Mouse (Mus musculus) ES-Bruce4 (cell line): Measurements from ENCODE around the gene Arih2. TPM values are rescaled to one million over a fixed set of nuclear protein-coding genes. Genes with fewer than 3 reads are reported as not detected.

Experiments used
- H3K27ac ChIP-seq: 2 replicates; pipeline ENCODE4 v1.5.1; 2012; ENCODE audit warnings: low read length, inconsistent platforms; ENCODE audit not compliant: insufficient read depth
- H3K27me3 ChIP-seq: 2 replicates; pipeline ENCODE4 v1.6.1; 2012; ENCODE audit warnings: mild to moderate bottlenecking, low read length, inconsistent platforms; ENCODE audit not compliant: control insufficient read depth, poor library complexity, insufficient read depth, severe bottlenecking
- H3K36me3 ChIP-seq: 2 replicates; pipeline ENCODE4 v1.6.1; 2012; ENCODE audit warnings: inconsistent platforms, mild to moderate bottlenecking, low read length, moderate library complexity; ENCODE audit not compliant: control insufficient read depth, poor library complexity, insufficient read depth, severe bottlenecking
- H3K4me1 ChIP-seq: one replicate; pipeline ENCODE4 v1.8.1; 2011; ENCODE audit warnings: low read length; ENCODE audit not compliant: control insufficient read depth, insufficient read depth
- H3K4me3 ChIP-seq: 2 replicates; pipeline ENCODE4 v1.5.1; 2011; ENCODE audit warnings: low read depth, mild to moderate bottlenecking, low read length
- H3K9ac ChIP-seq: 2 replicates; pipeline ENCODE4 v1.6.1; 2012; ENCODE audit warnings: low read depth, mild to moderate bottlenecking, inconsistent platforms; ENCODE audit not compliant: poor library complexity, severe bottlenecking
- H3K9me3 ChIP-seq: replicated peaks from 2 replicates; pipeline ENCODE4 v1.6.1; 2012; ENCODE audit warnings: mild to moderate bottlenecking, low read length, inconsistent platforms; ENCODE audit not compliant: control insufficient read depth, poor library complexity, insufficient read depth, severe bottlenecking
- CTCF ChIP-seq: IDR thresholded peaks from one replicate; pipeline ENCODE4 v1.8.1; 2011; ENCODE audit warnings: low read depth, low read length
- EP300 ChIP-seq: IDR thresholded peaks from 2 replicates; pipeline ENCODE4 v1.6.1; 2011; ENCODE audit warnings: low read depth, low read length; ENCODE audit not compliant: insufficient read depth
- POLR2A ChIP-seq: IDR thresholded peaks from one replicate; pipeline ENCODE4 v1.8.1; 2011; ENCODE audit warnings: low read length; ENCODE audit not compliant: insufficient read depth
- polyA plus RNA-seq: library from polyadenylated mRNA; stranded (reverse); fragments of >200 nt; gene quantifications from 2 replicates; pipeline ENCODE4 v1.2.4, GENCODE M21; 2011; ENCODE audit warnings: low read depth; ENCODE audit not compliant: missing spikeins, insufficient read depth, insufficient read length

Arih2 gene
- polyA plus RNA-seq, 1 experiment, result 131 TPM

DNA sequence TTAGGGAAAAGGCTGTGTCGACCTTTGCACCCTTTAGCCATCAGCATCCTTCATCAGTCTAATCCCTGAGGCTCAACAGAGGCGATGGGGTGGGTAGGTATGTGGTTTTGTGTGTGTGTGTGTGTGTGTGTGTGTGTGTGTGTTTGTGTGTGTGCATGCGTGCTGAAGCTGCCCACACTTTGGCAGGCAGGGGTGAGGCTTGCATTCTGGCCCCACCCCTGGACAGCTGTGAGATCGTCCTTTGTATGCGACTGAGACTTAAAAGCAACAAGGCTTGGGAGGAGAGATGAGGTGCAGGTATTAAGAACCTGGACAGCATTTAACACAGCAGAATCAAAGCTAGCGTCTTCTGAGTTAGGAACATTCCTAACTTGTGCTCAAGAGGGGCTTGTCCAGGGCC is 72.2 kb downstream of the Arih2 start:
- no peak overlapping the region for H3K4me3 ChIP-seq
- peaks cover 8% of the 10 kb centered on the region for H3K36me3 ChIP-seq
- H3K4me1 ChIP-seq, result peaks cover 15% of the 10 kb centered on the region
- H3K27me3 ChIP-seq, result no peaks in the 10 kb centered on the region
- no peaks in the 10 kb centered on the region for H3K9me3 ChIP-seq
- H3K9ac ChIP-seq, result no peak overlapping the region
- no peak for TF ChIP-seq EP300
- no peak for TF ChIP-seq CTCF
- TF ChIP-seq POLR2A, result no peak
- no peak overlapping the region for H3K27ac ChIP-seq

- H3K9ac ChIP-seq, result no peak overlapping the region
- peaks cover 15% of the 10 kb centered on the region for H3K4me1 ChIP-seq
- no peaks in the 10 kb centered on the region for H3K27me3 ChIP-seq
- TF ChIP-seq EP300 (no peak), POLR2A (no peak), CTCF (no peak)
- peaks cover 13% of the 10 kb centered on the region for H3K36me3 ChIP-seq
- H3K27ac ChIP-seq, result no peak overlapping the region
- H3K9me3 ChIP-seq, result no peaks in the 10 kb centered on the region
- no peak overlapping the region for H3K4me3 ChIP-seq
These were observed 73.6 kb downstream of the Arih2 start for GRCm38 (mm10) chr9:108575321-108576297.

GRCm38 (mm10) chr9:108574921-108575320 is 74.3 kb downstream of the Arih2 start:
- Histone ChIP-seq H3K27ac (no peak overlapping the region), H3K27me3 (no peaks in the 10 kb centered on the region), H3K9me3 (no peaks in the 10 kb centered on the region), H3K4me3 (no peak overlapping the region), H3K9ac (no peak overlapping the region), H3K36me3 (peaks cover 13% of the 10 kb centered on the region), H3K4me1 (peaks cover 15% of the 10 kb centered on the region)
- TF ChIP-seq CTCF (no peak), POLR2A (no peak), EP300 (no peak)

DNA sequence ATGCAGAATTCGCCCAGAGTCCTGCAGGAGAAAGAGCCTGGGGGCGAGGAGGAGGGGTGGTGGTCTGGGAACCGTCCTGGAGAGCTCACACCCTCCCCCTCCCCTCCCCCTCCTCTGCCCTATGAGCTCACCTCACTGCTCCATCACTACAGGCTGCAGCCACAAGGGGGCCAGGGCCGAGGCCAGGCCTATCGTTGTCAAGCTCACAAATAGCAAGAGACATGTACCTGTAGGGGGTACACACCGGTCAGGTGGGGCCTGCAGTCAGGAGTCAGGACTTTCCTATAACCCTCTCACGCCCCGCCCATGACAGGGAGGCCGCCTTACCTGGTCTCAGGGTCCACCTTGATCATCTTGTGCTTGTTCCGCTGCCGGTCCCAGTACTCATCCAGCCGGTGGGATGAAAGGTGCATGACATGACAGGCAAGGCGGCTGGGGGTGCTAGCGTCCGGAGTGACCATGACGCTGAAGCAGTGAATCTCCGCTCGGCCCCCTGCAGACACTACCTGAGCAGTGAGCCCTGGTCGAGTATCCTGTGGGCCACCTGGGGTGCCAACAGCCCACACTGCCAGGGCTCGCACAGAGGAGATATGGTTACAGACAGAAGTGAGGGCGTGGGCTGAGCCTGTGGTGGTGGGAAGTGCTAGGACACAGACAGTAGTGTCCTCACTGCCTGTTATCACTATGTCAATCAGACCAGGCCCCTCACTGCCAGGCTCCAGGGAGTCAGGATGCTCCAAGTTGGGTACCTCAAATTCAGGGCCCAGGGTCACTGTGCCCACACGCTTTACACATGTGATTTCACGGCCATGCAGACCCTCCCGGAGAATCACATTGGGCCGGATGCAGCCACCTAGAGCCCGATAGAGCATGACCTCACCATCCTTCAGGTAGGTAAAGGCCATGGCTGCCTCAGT is 75.2 kb downstream of the Arih2 start:
- H3K27me3 ChIP-seq, result no peaks in the 10 kb centered on the region
- no peaks in the 10 kb centered on the region for H3K9me3 ChIP-seq
- peak overlapping the region; percentile 13; the same call in 1 of the 2 replicates for H3K4me3 ChIP-seq
- H3K36me3 ChIP-seq, result peaks cover 13% of the 10 kb centered on the region
- H3K27ac ChIP-seq, result no peak overlapping the region
- peaks cover 12% of the 10 kb centered on the region for H3K4me1 ChIP-seq
- no peak overlapping the region for H3K9ac ChIP-seq
- peak; percentile 79 for TF ChIP-seq CTCF
- TF ChIP-seq EP300, result peak; percentile 65; the same call in 1 of the 2 replicates
- TF ChIP-seq POLR2A, result no peak

GRCm38 (mm10) chr9:108572321-108572720 is 76.9 kb downstream of the Arih2 start:
- no peak for TF ChIP-seq CTCF
- TF ChIP-seq EP300, result no peak
- no peak for TF ChIP-seq POLR2A
- H3K4me1 ChIP-seq, result peaks cover 12% of the 10 kb centered on the region

More at GRCm38 (mm10) chr9:108572321-108572720, 76.9 kb downstream of the Arih2 start:
- no peak overlapping the region for H3K27ac ChIP-seq
- H3K4me3 ChIP-seq, result no peak overlapping the region
- H3K9ac ChIP-seq, result no peak overlapping the region
- no peaks in the 10 kb centered on the region for H3K27me3 ChIP-seq
- no peaks in the 10 kb centered on the region for H3K9me3 ChIP-seq
- H3K36me3 ChIP-seq, result peaks cover 13% of the 10 kb centered on the region
